Mouse (Mus musculus) lung, postnatal 0 days (tissue): ENCODE results near the gene Kalrn. TPM values are rescaled to one million over a fixed set of nuclear protein-coding genes. Genes with fewer than 3 reads are reported as not detected.

Experiments used
- ATAC-seq: fragments of 200-750 bp; cut with Nextera tagmentation; 2 replicates; pipeline ENCODE4 v1.8.0; 2017; ENCODE audit warnings: moderate library complexity
- DNase-seq: peaks from one replicate; pipeline ENCODE4 v3.0.0-alpha.2; 2016; ENCODE audit warnings: low spot score
- H3K27ac ChIP-seq: fragments of 300-500 bp; sonication (generic); 2 replicates; pipeline ENCODE4 v1.5.1; 2014; ENCODE audit warnings: antibody characterized with exemption, mild to moderate bottlenecking, low read length, mixed read lengths
- H3K27me3 ChIP-seq: fragments of 300-500 bp; sonication (generic); replicated peaks from 2 replicates; pipeline ENCODE4 v1.6.1; 2014; ENCODE audit warnings: low read length, mixed read lengths; ENCODE audit not compliant: insufficient read depth
- H3K36me3 ChIP-seq: fragments of 300-500 bp; sonication (generic); 2 replicates; pipeline ENCODE4 v1.6.1; 2014; ENCODE audit warnings: low read length, mixed read lengths; ENCODE audit not compliant: insufficient read depth
- H3K4me1 ChIP-seq: fragments of 300-500 bp; sonication (generic); 2 replicates; pipeline ENCODE4 v1.6.1; 2014; ENCODE audit warnings: antibody characterized with exemption, low read depth, low read length, mixed read lengths; ENCODE audit not compliant: insufficient read depth
- H3K4me2 ChIP-seq: fragments of 300-500 bp; sonication (generic); replicated peaks from 2 replicates; pipeline ENCODE4 v1.6.1; 2014; ENCODE audit warnings: low read depth, mild to moderate bottlenecking, low read length, moderate library complexity, mixed read lengths
- H3K4me3 ChIP-seq: fragments of 300-500 bp; sonication (generic); 2 replicates; pipeline ENCODE4 v1.5.1; 2014; ENCODE audit warnings: low read depth, low read length
- H3K9ac ChIP-seq: fragments of 300-500 bp; sonication (generic); replicated peaks from 2 replicates; pipeline ENCODE4 v1.6.1; 2014; ENCODE audit warnings: low read depth, mild to moderate bottlenecking
- H3K9me3 ChIP-seq: fragments of 300-500 bp; sonication (generic); 2 replicates; pipeline ENCODE4 v1.6.1; 2016; ENCODE audit warnings: low read length, mixed read lengths
- CTCF ChIP-seq: IDR thresholded peaks from 2 replicates; pipeline ENCODE4 v1.5.1; 2016; ENCODE audit warnings: antibody characterized with exemption, mild to moderate bottlenecking
- EP300 ChIP-seq: IDR thresholded peaks from 2 replicates; pipeline ENCODE4 v1.6.1; 2016; ENCODE audit warnings: antibody characterized with exemption, mild to moderate bottlenecking, control low read depth
- WGBS: fragments of 180-500 bp; shearing (Covaris S2); extraction: QIAGEN DNeasy Blood & Tissue Kit; methylation state at CpG from one replicate; pipeline ENCODE4 v1.1.7; 2014; 5-methylcytosine and 5-hydroxymethylcytosine counted together
- polyA plus RNA-seq: library from polyadenylated mRNA; unstranded; fragments of >200 nt; fragmentation: Nextera tagmentation; extraction: Ambion mirVana; gene quantifications from 2 replicates; pipeline ENCODE4 v1.2.1, GENCODE M21; 2015

The Kalrn gene
- polyA plus RNA-seq, 1 experiment from 2014 or later: 13.6 TPM

DNA sequence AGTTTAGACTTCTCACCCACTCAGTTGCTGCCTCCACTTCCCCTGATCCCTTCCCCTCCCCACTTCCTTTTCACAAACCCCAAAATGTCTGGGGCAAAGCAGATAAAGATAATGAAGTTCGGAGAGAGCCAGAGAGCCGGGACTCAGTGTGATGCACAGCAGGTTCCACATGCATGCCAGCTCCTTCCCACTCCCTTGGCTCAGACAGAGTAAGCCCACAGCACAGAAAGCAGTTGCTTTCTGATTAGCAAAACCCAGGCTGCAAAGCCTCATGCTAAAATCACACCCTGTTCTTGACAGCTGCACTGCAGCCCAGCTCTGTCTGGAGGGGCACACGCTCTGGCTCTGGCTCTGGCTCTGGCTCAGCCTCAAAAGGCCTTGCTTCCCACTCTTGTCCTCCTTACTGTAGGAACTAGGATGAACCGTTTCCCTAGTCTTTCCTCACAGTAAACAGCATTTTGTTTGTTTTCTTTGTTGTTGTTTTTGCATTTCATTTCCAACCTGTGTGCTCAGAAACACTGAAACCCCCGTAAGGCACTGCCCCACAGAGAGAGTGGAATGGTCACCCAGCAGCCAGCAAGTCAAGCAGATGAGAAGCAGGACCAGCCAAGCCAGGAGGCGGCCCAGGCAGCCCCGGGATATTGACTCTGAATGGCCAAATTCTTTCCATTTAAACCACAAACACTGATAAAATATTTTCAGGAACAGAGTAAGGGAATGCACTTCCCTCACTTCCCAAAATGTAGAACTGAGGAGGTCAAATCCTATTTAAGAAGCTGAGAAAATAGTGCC lies 230.8 kb downstream of the Kalrn start:
- Histone ChIP-seq H3K9ac (no peak overlapping the region), H3K4me3 (no peak overlapping the region), H3K27me3 (no peaks in the 10 kb centered on the region), H3K36me3 (no peaks in the 10 kb centered on the region), H3K4me2 (no peak overlapping the region), H3K27ac (no peak overlapping the region), H3K9me3 (no peaks in the 10 kb centered on the region), H3K4me1 (no peaks in the 10 kb centered on the region)
- WGBS: 51% methylated on average over 7 of the region's 7 CpGs
- TF ChIP-seq EP300 (no peak), CTCF (no peak)
- no peak for ATAC-seq
- no peak for DNase-seq

DNA sequence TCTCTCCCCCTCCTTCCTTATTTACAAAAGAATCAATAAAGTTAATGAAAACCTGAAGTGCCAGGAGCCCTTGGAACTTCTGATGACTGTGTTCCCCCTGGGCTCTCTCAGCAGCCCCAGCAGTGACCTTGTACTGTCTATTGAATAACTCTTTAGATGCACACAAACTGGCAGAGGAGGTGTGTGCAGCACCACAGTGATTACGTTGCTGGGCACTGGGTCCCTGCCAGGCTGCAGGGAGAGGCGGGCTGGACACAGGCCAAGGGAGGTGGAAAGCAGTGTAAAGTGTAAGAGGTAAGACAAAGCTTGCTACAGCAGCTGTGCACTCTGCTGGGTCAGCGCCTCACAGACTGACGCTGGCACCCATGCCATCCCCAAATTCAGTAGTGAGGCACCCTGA lies 238.4 kb downstream of the Kalrn start:
- Histone ChIP-seq H3K27me3 (no peaks in the 10 kb centered on the region), H3K36me3 (no peaks in the 10 kb centered on the region), H3K9me3 (no peaks in the 10 kb centered on the region), H3K4me3 (no peak overlapping the region), H3K4me2 (no peak overlapping the region), H3K27ac (no peak overlapping the region), H3K9ac (no peak overlapping the region), H3K4me1 (0 out of 2 replicates have a peak, but pooled peaks cover 6% of the 10 kb centered on the region)
- no peak for TF ChIP-seq CTCF
- TF ChIP-seq EP300: no peak
- DNase-seq (peak; percentile 63), ATAC-seq (0 out of 2 replicates have a peak, but pooled peaks have one; percentile 18)
- 45% methylated on average over 4 of the region's 4 CpGs for WGBS

DNA sequence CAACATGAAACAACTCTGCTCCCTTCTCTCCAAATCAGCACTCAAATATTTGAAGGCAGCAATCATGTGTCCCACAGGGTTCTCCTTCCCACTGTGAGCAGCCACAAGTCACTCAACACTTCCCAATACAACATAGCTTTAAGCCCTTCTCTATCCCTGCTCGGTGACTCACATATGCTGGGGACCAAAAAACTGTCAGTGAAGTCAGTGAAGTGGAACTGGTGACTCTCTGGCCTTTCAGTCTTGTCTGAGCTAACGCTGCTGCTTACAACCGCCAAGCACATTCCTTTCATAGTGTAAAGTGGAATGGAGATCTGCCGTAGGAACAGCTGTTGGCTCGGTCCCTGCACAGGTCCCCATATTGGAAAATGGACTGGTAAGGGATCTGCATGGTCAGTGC lies 241.7 kb downstream of the Kalrn start:
- Histone ChIP-seq H3K4me3 (no peak overlapping the region), H3K9me3 (no peaks in the 10 kb centered on the region), H3K4me1 (0 out of 2 replicates have a peak, but pooled peaks cover 6% of the 10 kb centered on the region), H3K36me3 (no peaks in the 10 kb centered on the region), H3K4me2 (no peak overlapping the region), H3K27ac (peak overlapping the region; percentile 26; the same call in 1 of the 2 replicates), H3K9ac (no peak overlapping the region), H3K27me3 (no peaks in the 10 kb centered on the region)
- ATAC-seq: peak; percentile 93
- TF ChIP-seq CTCF (no peak), EP300 (0 out of 2 replicates have a peak, but pooled peaks have one; percentile 22)
- WGBS: 20% methylated on average over 5 of the region's 5 CpGs
- DNase-seq: peak; percentile 90

GRCm38 (mm10) chr16:34329876-34330275 lies 243.5 kb downstream of the Kalrn start:
- no peaks in the 10 kb centered on the region for H3K9me3 ChIP-seq
- 63% methylated on average over 9 of the region's 9 CpGs for WGBS
- no peaks in the 10 kb centered on the region for H3K27me3 ChIP-seq
- no peak overlapping the region for H3K4me2 ChIP-seq
- H3K4me1 ChIP-seq: peaks cover 9% of the 10 kb centered on the region; the same call in 1 of the 2 replicates
- H3K36me3 ChIP-seq: no peaks in the 10 kb centered on the region
- TF ChIP-seq CTCF (no peak), EP300 (no peak)
- no peak for ATAC-seq
- no peak overlapping the region for H3K27ac ChIP-seq
- no peak overlapping the region for H3K4me3 ChIP-seq
- DNase-seq: no peak
- no peak overlapping the region for H3K9ac ChIP-seq

- peaks cover 6% of the 10 kb centered on the region; the same call in 1 of the 2 replicates for H3K4me1 ChIP-seq
- no peaks in the 10 kb centered on the region for H3K36me3 ChIP-seq
- ATAC-seq (no peak), DNase-seq (no peak)
- H3K9me3 ChIP-seq: no peaks in the 10 kb centered on the region
- WGBS: 47% methylated on average over 12 of the region's 12 CpGs
- H3K4me3 ChIP-seq: no peak overlapping the region
- TF ChIP-seq EP300 (no peak), CTCF (no peak)
- H3K27ac ChIP-seq: no peak overlapping the region
- H3K27me3 ChIP-seq: no peaks in the 10 kb centered on the region
- no peak overlapping the region for H3K9ac ChIP-seq
- no peak overlapping the region for H3K4me2 ChIP-seq
Observed at GRCm38 (mm10) chr16:34329431-34329873, 243.9 kb downstream of the Kalrn start.

DNA sequence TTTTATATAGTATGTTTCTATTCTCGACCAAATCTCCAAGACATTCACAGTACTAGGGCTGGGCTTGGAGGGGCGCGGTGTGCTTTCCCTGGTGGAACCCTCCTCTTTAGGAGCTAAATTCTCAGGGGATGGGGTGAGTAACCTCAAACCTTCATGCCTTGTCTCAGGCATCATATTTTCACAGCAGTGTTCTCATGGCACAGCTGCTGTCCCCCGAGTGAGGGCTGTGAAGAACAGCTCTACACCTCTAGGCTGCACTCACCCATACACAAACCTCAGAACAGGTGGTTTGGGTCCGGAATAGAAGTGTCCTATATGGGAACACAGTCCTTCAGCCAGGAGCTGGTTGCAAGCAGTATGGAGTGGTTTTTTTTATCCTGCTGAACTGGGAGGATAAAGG lies 245.4 kb downstream of the Kalrn start:
- TF ChIP-seq EP300 (no peak), CTCF (no peak)
- no peak overlapping the region for H3K27ac ChIP-seq
- no peak for DNase-seq

More for the DNA sequence above, 245.4 kb downstream of the Kalrn start:
- ATAC-seq: no peak
- H3K9me3 ChIP-seq: no peaks in the 10 kb centered on the region
- H3K4me2 ChIP-seq: no peak overlapping the region
- 77% methylated on average over 5 of the region's 5 CpGs for WGBS
- H3K27me3 ChIP-seq: no peaks in the 10 kb centered on the region
- peaks cover 6% of the 10 kb centered on the region; the same call in 1 of the 2 replicates for H3K4me1 ChIP-seq
- H3K36me3 ChIP-seq: no peaks in the 10 kb centered on the region
- H3K9ac ChIP-seq: no peak overlapping the region
- no peak overlapping the region for H3K4me3 ChIP-seq
